In the genomic region with DNA sequence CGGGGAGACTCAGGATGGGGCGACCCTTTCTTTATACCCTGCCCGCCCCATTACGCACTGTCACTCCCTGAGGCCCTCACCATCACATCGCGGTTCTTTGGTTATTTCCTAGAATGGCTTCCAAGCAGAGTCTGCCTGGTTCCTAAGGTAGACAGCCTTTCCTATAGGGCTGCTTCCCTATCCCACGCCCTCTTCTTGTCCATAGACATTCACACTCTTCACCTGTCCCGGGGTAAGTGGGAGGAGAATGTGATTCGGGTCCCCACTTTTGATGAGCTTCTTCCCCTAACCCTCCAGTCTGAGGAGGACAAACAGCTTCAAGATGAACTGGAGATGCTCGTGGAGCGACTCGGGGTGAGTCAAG, we compare ENCODE assay signal across 8 mouse cellular contexts. TPM values are rescaled to one million over a fixed set of nuclear protein-coding genes. Genes with fewer than 3 reads are reported as not detected.
DNase-seq lines count a peak whose midpoint lies in the region; ATAC-seq lines count a peak whose summit lies in the region.

No protein-coding gene starts in this region.

- peak overlapping the region; percentile 90 for H3K9ac ChIP-seq in kidney, embryonic 16.5 days (replicated peaks; ENCODE audit: low read length)
- H3K9ac ChIP-seq in hindbrain, embryonic 15.5 days: peak overlapping the region; percentile 84
- H3K9ac ChIP-seq in midbrain, embryonic 14.5 days (replicated peaks; ENCODE audit: low read length): peak overlapping the region; percentile 78

- H3K27me3 ChIP-seq in kidney, embryonic 16.5 days (ENCODE audit: insufficient read depth, low read length): no peaks in the 10 kb centered on the region
- no peaks in the 10 kb centered on the region for H3K27me3 ChIP-seq in embryonic facial prominence, embryonic 10.5 days (replicated peaks; ENCODE audit: low read depth, poor library complexity, severe bottlenecking)
- H3K27me3 ChIP-seq in hindbrain, embryonic 15.5 days: no peaks in the 10 kb centered on the region
- no peaks in the 10 kb centered on the region for H3K27me3 ChIP-seq in midbrain, embryonic 14.5 days (ENCODE audit: control insufficient read depth, insufficient read depth, low read length)

- no peak for DNase-seq in kidney, adult 18-20 months
- DNase-seq in embryonic facial prominence, embryonic 10.5 days (ENCODE audit: low spot score): no peak
- DNase-seq in midbrain, embryonic 14.5 days: no peak
- no peak for DNase-seq in layer of hippocampus, postnatal 10 days (ENCODE audit: low spot score in 2 of 2)
- DNase-seq in spleen, postnatal 36 days (ENCODE audit: low spot score in 2 of 2): no peak
- no peak for DNase-seq in layer of hippocampus, adult 18-20 months (ENCODE audit: low spot score in 2 of 2)

- H3K27ac ChIP-seq in kidney, embryonic 16.5 days (ENCODE audit: low read length): peak overlapping the region; percentile 43; the same call in 1 of the 2 replicates
- peak overlapping the region; percentile 89 for H3K27ac ChIP-seq in embryonic facial prominence, embryonic 10.5 days (replicated peaks)
- H3K27ac ChIP-seq in hindbrain, embryonic 15.5 days (replicated peaks): peak overlapping the region; percentile 73
- H3K27ac ChIP-seq in midbrain, embryonic 14.5 days (replicated peaks; ENCODE audit: low read depth, low read length): peak overlapping the region; percentile 75; the same call in 1 of the 2 replicates

- peak overlapping the region; percentile 80 for H3K4me3 ChIP-seq in kidney, embryonic 16.5 days (ENCODE audit: low read length)
- H3K4me3 ChIP-seq in embryonic facial prominence, embryonic 10.5 days: peak overlapping the region; percentile 97
- H3K4me3 ChIP-seq in hindbrain, embryonic 15.5 days: peak overlapping the region; percentile 59
- peak overlapping the region; percentile 72 for H3K4me3 ChIP-seq in midbrain, embryonic 14.5 days (replicated peaks; ENCODE audit: low read depth, low read length)

- H3K36me3 ChIP-seq in kidney, embryonic 16.5 days (ENCODE audit: insufficient read depth, low read length): peaks cover 29% of the 10 kb centered on the region
- peaks cover 42% of the 10 kb centered on the region for H3K36me3 ChIP-seq in embryonic facial prominence, embryonic 10.5 days (replicated peaks)
- peaks cover 32% of the 10 kb centered on the region for H3K36me3 ChIP-seq in hindbrain, embryonic 15.5 days
- H3K36me3 ChIP-seq in midbrain, embryonic 14.5 days (ENCODE audit: control insufficient read depth, insufficient read depth, low read length): peaks cover 26% of the 10 kb centered on the region

- peak overlapping the region; percentile 84 for H3K4me2 ChIP-seq in kidney, embryonic 16.5 days (replicated peaks; ENCODE audit: low read depth, low read length)
- peak overlapping the region; percentile 92 for H3K4me2 ChIP-seq in hindbrain, embryonic 15.5 days
- H3K4me2 ChIP-seq in midbrain, embryonic 14.5 days (ENCODE audit: low read length): peak overlapping the region; percentile 79

- ATAC-seq in kidney, embryonic 16.5 days (ENCODE audit: low FRiP score, low TSS enrichment): no peak; the same call in 1 of the 2 replicates
- no peak; the same call in 1 of the 2 replicates for ATAC-seq in hindbrain, embryonic 15.5 days (ENCODE audit: low FRiP score, low read depth)
- ATAC-seq in midbrain, embryonic 14.5 days (ENCODE audit: low FRiP score, low TSS enrichment): no peak

- WGBS in kidney, embryonic 16.5 days: 8% methylated on average over 12 of the region's 12 CpGs
- 11% methylated on average over 12 of the region's 12 CpGs for WGBS in embryonic facial prominence, embryonic 10.5 days
- WGBS in hindbrain, embryonic 15.5 days: 8% methylated on average over 10 of the region's 12 CpGs
- WGBS in midbrain, embryonic 14.5 days: 11% methylated on average over 12 of the region's 12 CpGs

- no peaks in the 10 kb centered on the region for H3K9me3 ChIP-seq in kidney, embryonic 16.5 days (ENCODE audit: low read length)
- H3K9me3 ChIP-seq in embryonic facial prominence, embryonic 10.5 days: no peaks in the 10 kb centered on the region
- H3K9me3 ChIP-seq in hindbrain, embryonic 15.5 days: no peaks in the 10 kb centered on the region
- no peaks in the 10 kb centered on the region for H3K9me3 ChIP-seq in midbrain, embryonic 14.5 days (ENCODE audit: control insufficient read depth, low read length)

- H3K4me1 ChIP-seq in kidney, embryonic 16.5 days (ENCODE audit: insufficient read depth, low read length): peaks cover 16% of the 10 kb centered on the region
- peaks cover 18% of the 10 kb centered on the region for H3K4me1 ChIP-seq in embryonic facial prominence, embryonic 10.5 days
- H3K4me1 ChIP-seq in hindbrain, embryonic 15.5 days (replicated peaks): peaks cover 20% of the 10 kb centered on the region
- H3K4me1 ChIP-seq in midbrain, embryonic 14.5 days (ENCODE audit: control insufficient read depth, insufficient read depth, low read length): peaks cover 13% of the 10 kb centered on the region

RNA-seq across cellular contexts. Expression of a gene that starts 0.5 kb away (rescaled TPM):
- 377 and 378 TPM in 2 replicates for polyA plus RNA-seq in kidney, embryonic 16.5 days (2015; fragmentation: Nextera tagmentation; extraction: Ambion mirVana)
- polyA plus RNA-seq in embryonic facial prominence, embryonic 10.5 days (2016; fragmentation: Nextera tagmentation; extraction: Ambion mirVana): 520 and 530 TPM in 2 replicates
- 342 and 357 TPM in 2 replicates for polyA plus RNA-seq in hindbrain, embryonic 15.5 days (2015; fragmentation: Nextera tagmentation; extraction: Ambion mirVana)
- 277 and 366 TPM in 2 replicates for polyA plus RNA-seq in midbrain, embryonic 14.5 days (2014; fragmentation: Nextera tagmentation; extraction: Ambion mirVana)
- total RNA-seq in layer of hippocampus, postnatal 10 days (2021): 100 to 1,000 TPM; 248 to 270 TPM
- total RNA-seq in layer of hippocampus, adult 18-20 months (2021): 100 to 1,000 TPM; 206 to 212 TPM

RNA-seq across cellular contexts. Expression of a gene that starts 16.2 kb away (rescaled TPM):
- polyA plus RNA-seq in kidney, embryonic 16.5 days (2015; fragmentation: Nextera tagmentation; extraction: Ambion mirVana): 183 and 193 TPM in 2 replicates
- 251 and 260 TPM in 2 replicates for polyA plus RNA-seq in embryonic facial prominence, embryonic 10.5 days (2016; fragmentation: Nextera tagmentation; extraction: Ambion mirVana)
- 145 and 148 TPM in 2 replicates for polyA plus RNA-seq in hindbrain, embryonic 15.5 days (2015; fragmentation: Nextera tagmentation; extraction: Ambion mirVana)
- polyA plus RNA-seq in midbrain, embryonic 14.5 days (2014; fragmentation: Nextera tagmentation; extraction: Ambion mirVana): 117 and 123 TPM in 2 replicates
- 100 to 1,000 TPM; 349 to 379 TPM for total RNA-seq in layer of hippocampus, postnatal 10 days (2021)
- total RNA-seq in layer of hippocampus, adult 18-20 months (2021): 100 to 1,000 TPM; 278 to 283 TPM

RNA-seq across cellular contexts. Expression of a gene that starts 22.3 kb away (rescaled TPM):
- 3.5 and 3.6 TPM in 2 replicates for polyA plus RNA-seq in kidney, embryonic 16.5 days (2015; fragmentation: Nextera tagmentation; extraction: Ambion mirVana)
- polyA plus RNA-seq in embryonic facial prominence, embryonic 10.5 days (2016; fragmentation: Nextera tagmentation; extraction: Ambion mirVana): 3.3 and 4.1 TPM in 2 replicates
- 15.1 and 18.1 TPM in 2 replicates for polyA plus RNA-seq in hindbrain, embryonic 15.5 days (2015; fragmentation: Nextera tagmentation; extraction: Ambion mirVana)
- 8.5 and 11.9 TPM in 2 replicates for polyA plus RNA-seq in midbrain, embryonic 14.5 days (2014; fragmentation: Nextera tagmentation; extraction: Ambion mirVana)
- 10 to 100 TPM; 29.5 to 33.8 TPM for total RNA-seq in layer of hippocampus, postnatal 10 days (2021)
- 10 to 100 TPM; 24.6 to 27.1 TPM for total RNA-seq in layer of hippocampus, adult 18-20 months (2021)

RNA-seq across cellular contexts. Expression of a gene that starts 30.8 kb away (rescaled TPM):
- 0.45 and 0.84 TPM in 2 replicates for polyA plus RNA-seq in kidney, embryonic 16.5 days (2015; fragmentation: Nextera tagmentation; extraction: Ambion mirVana)
- polyA plus RNA-seq in embryonic facial prominence, embryonic 10.5 days (2016; fragmentation: Nextera tagmentation; extraction: Ambion mirVana): 1.4 TPM in 2 replicates
- polyA plus RNA-seq in hindbrain, embryonic 15.5 days (2015; fragmentation: Nextera tagmentation; extraction: Ambion mirVana): 42.6 and 43.0 TPM in 2 replicates
- 35.6 and 54.4 TPM in 2 replicates for polyA plus RNA-seq in midbrain, embryonic 14.5 days (2014; fragmentation: Nextera tagmentation; extraction: Ambion mirVana)
- 100 to 1,000 TPM; 143 to 153 TPM for total RNA-seq in layer of hippocampus, postnatal 10 days (2021)
- 10 to 100 TPM; 82.8 to 87.9 TPM for total RNA-seq in layer of hippocampus, adult 18-20 months (2021)

RNA-seq across cellular contexts. Expression of a gene that starts 40.4 kb away (rescaled TPM):
- polyA plus RNA-seq in kidney, embryonic 16.5 days (2015; fragmentation: Nextera tagmentation; extraction: Ambion mirVana): 44.7 and 49.5 TPM in 2 replicates
- 53.9 and 59.2 TPM in 2 replicates for polyA plus RNA-seq in embryonic facial prominence, embryonic 10.5 days (2016; fragmentation: Nextera tagmentation; extraction: Ambion mirVana)
- polyA plus RNA-seq in hindbrain, embryonic 15.5 days (2015; fragmentation: Nextera tagmentation; extraction: Ambion mirVana): 36.5 and 46.2 TPM in 2 replicates
- polyA plus RNA-seq in midbrain, embryonic 14.5 days (2014; fragmentation: Nextera tagmentation; extraction: Ambion mirVana): 43.4 and 46.3 TPM in 2 replicates
- 10 to 100 TPM; 12.4 to 14.0 TPM for total RNA-seq in layer of hippocampus, postnatal 10 days (2021)
- total RNA-seq in layer of hippocampus, adult 18-20 months (2021): 10 to 100 TPM; 11.7 to 12.9 TPM
